Mouse (Mus musculus) E14TG2a.4 (cell line): ENCODE results near the gene Tmem184b.

ENCODE experiments used
- CTCF ChIP-seq: conservative IDR thresholded peaks from 2 replicates; pipeline ENCODE4 v1.5.1; 2014; ENCODE audit warnings: low read length
- NANOG ChIP-seq: IDR thresholded peaks from 2 replicates; pipeline ENCODE4 v1.6.1; 2014; ENCODE audit warnings: borderline replicate concordance, low read length, mixed read lengths
- POU5F1 ChIP-seq: IDR thresholded peaks from 2 replicates; pipeline ENCODE4 v1.6.1; 2014; ENCODE audit warnings: low read length, borderline replicate concordance

- TF ChIP-seq CTCF = no peak
- TF ChIP-seq POU5F1 = no peak
- TF ChIP-seq NANOG = no peak
Measured at GRCm38 (mm10) chr15:79365068-79365467, 38.3 kb downstream of the Tmem184b start.
